Mouse (Mus musculus): Measurements from ENCODE around the gene Fcrl6. TPM values are rescaled to one million over a fixed set of nuclear protein-coding genes. Genes with fewer than 3 reads are reported as not detected.

Fcrl6 gene
- not detected in 2 replicates for polyA plus RNA-seq (2015; fragmentation: Nextera tagmentation; extraction: Ambion mirVana)

DNA sequence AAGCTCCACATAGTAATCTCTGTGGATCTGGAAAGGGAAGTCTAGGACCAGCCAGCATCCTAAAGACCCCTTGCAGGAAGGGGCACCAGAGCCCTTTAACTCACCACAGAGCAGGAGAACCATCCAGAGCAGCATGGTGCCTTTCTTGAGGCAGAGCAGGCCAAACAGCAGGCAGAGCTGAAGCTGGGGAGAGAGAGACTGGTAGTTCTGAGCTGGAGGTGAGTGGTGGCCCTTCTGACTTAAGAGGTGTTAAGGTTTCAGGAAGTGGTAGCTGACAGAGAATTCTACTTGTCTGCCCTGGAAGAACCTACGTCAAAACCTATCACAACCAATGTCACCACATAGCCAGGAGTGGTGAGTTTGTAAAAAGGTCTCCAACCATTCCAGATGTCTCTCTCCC lies at the start of gene Fcrl6:
Fcrl6 (minus strand) TSS at position 226 of the 400 bp plus-strand sequence.
- 76% methylated on average over 1 of the region's 1 CpGs for whole genome bisulfite sequencing
- no peaks in the 10 kb centered on the region for H3K4me1 ChIP-seq (replicated peaks)
- H3K9ac ChIP-seq, result no peak within 1 kb of the TSS
- no peak within 1 kb of the TSS for H3K4me3 ChIP-seq (replicated peaks)
- no peak within 1 kb of the TSS for H3K4me2 ChIP-seq (replicated peaks)
- ATAC-seq, result no peak
- H3K27me3 ChIP-seq (replicated peaks), result no peaks in the 10 kb centered on the region
- no peaks in the 10 kb centered on the region for H3K36me3 ChIP-seq
- H3K27ac ChIP-seq, result no peak within 1 kb of the TSS
- no peaks in the 10 kb centered on the region for H3K9me3 ChIP-seq

DNA sequence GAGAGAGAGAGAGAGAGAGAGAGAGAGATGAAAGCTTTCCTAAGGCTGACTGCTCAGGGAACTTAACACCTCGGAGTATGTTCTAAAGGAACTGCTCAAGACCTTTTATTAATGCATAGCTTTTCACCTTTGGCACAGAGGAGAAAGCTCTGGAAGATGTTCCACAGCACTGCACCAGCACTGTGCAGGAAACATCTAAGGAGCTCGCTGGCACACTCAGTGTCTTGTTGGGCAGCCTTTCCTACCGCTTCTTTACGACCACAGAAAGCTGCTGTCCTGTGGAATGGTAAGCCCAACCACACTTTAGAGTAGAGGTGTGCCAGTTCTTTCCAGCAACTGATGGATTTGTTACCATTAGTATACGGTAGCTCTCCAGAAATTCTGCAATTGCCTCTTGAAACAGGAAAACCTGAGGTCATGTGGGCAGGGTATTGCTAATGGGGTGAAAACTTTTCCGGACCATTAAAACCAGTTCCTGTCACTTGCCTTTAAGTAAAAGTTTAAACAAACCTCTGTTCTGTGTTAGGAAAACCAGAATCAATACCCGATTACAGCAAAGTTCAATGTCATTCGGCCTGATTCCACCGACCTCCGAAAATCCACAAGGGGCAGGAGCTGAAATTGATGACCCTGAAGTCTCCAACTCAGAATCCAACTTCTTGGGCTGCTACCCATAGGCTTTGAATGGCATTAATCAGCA lies 49.1 kb upstream of the Fcrl6 start:
- no peak for ATAC-seq
- H3K4me3 ChIP-seq (replicated peaks), result no peak overlapping the region
- 62% methylated on average over 10 of the region's 10 CpGs for WGBS

DNA sequence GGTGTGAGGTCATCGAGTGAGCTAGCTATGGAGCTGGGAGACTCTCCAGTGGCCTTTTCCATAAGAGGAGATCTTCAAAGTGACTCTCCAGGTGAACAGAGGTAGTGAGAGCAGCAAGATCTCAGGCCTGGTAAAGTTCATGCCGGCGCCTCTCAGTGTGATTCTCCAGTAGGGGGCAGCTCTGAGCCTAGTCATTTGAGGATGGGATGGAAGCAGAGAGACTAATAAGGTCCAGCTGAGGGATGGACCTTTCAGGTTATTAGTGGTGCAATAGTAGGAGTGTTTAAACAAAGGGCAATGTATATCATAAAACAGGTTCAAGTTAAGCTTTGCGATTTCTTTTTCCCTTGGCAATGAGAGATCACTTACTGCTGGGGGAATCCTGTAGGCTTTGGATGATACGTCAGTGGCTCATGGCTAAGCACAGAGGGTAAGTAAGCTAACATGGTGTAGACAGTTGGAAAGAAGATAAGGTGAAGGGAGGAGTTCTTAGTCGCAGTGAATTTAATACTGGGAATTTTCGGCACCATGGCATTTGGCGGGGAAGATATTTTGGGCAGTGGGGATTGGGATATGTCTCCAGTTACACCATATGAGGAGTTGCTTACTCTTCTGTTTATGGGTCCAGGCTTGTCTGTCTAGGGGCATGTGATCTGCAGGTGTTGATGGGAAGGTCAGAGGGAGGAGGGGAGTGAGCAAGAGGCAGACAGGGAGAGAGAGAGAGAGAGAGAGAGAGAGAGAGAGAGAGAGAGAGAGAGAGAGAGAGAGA lies 48.4 kb upstream of the Fcrl6 start:
- no peaks in the 10 kb centered on the region for H3K9me3 ChIP-seq
- peak; percentile 45; the same call in 1 of the 2 replicates for ATAC-seq
- no peak overlapping the region for H3K9ac ChIP-seq
- H3K36me3 ChIP-seq, result no peaks in the 10 kb centered on the region
- no peak overlapping the region for H3K27ac ChIP-seq
- H3K4me3 ChIP-seq (replicated peaks), result no peak overlapping the region
- H3K4me1 ChIP-seq (replicated peaks), result no peaks in the 10 kb centered on the region
- H3K4me2 ChIP-seq (replicated peaks), result no peak overlapping the region
- no peaks in the 10 kb centered on the region for H3K27me3 ChIP-seq (replicated peaks)
- WGBS, result 51% methylated on average over 8 of the region's 8 CpGs

More for the DNA sequence above, 49.1 kb upstream of the Fcrl6 start:
- no peak overlapping the region for H3K27ac ChIP-seq
- H3K36me3 ChIP-seq, result no peaks in the 10 kb centered on the region
- no peak overlapping the region for H3K4me2 ChIP-seq (replicated peaks)
- no peak overlapping the region for H3K9ac ChIP-seq
- no peaks in the 10 kb centered on the region for H3K9me3 ChIP-seq
- H3K27me3 ChIP-seq (replicated peaks), result no peaks in the 10 kb centered on the region
- no peaks in the 10 kb centered on the region for H3K4me1 ChIP-seq (replicated peaks)

DNA sequence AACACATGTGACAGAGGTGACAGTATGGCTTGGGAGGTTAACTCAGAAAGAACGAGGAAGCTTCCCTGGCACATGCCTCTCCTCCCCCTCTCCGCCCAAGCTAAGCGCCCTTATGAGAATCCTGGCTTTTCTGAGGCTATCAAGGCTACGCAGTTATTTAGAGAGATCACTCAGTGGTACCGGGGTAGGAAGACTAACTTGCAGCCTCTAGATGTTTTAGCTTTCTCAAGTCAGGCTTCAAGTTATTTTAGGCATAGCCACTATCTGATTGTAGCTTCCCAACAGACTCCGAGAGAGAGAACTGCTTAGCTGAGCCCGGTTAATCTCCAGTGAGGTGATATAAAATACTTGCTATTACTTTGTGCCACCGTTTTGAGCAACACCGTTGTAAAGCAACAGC lies 47.0 kb upstream of the Fcrl6 start:
- no peak overlapping the region for H3K4me2 ChIP-seq (replicated peaks)
- no peak overlapping the region for H3K27ac ChIP-seq
- no peaks in the 10 kb centered on the region for H3K27me3 ChIP-seq (replicated peaks)
- no peak overlapping the region for H3K9ac ChIP-seq
- H3K4me1 ChIP-seq (replicated peaks), result no peaks in the 10 kb centered on the region
- no peaks in the 10 kb centered on the region for H3K9me3 ChIP-seq
- no peaks in the 10 kb centered on the region for H3K36me3 ChIP-seq
- H3K4me3 ChIP-seq (replicated peaks), result no peak overlapping the region
- ATAC-seq, result no peak
- WGBS, result 80% methylated on average over 9 of the region's 9 CpGs

DNA sequence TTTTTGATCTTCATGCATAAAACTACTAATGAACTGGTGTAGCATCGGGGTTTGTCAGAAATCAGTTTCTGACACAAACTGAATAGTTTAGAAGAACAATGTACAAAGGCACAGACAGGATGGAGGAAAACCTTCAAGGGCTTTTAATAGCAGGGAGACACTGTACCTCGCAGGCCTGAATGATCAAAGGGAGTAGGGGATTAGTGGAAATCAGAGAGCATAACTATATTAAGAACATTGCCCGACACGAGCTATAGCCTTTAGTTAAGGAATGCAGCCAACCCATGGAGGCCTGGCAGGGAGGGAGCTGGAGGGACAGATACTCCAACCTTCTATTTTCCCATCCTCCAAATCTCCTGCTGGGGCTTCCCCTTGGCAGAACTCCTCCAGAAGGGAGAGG lies 44.9 kb upstream of the Fcrl6 start:
- Histone ChIP-seq H3K9ac (no peak overlapping the region), H3K27ac (no peak overlapping the region), H3K4me2 (replicated peaks) (no peak overlapping the region), H3K36me3 (no peaks in the 10 kb centered on the region), H3K27me3 (replicated peaks) (no peaks in the 10 kb centered on the region), H3K9me3 (no peaks in the 10 kb centered on the region), H3K4me3 (replicated peaks) (no peak overlapping the region), H3K4me1 (replicated peaks) (no peaks in the 10 kb centered on the region)
- 60% methylated on average over 4 of the region's 4 CpGs for WGBS
- no peak for ATAC-seq

DNA sequence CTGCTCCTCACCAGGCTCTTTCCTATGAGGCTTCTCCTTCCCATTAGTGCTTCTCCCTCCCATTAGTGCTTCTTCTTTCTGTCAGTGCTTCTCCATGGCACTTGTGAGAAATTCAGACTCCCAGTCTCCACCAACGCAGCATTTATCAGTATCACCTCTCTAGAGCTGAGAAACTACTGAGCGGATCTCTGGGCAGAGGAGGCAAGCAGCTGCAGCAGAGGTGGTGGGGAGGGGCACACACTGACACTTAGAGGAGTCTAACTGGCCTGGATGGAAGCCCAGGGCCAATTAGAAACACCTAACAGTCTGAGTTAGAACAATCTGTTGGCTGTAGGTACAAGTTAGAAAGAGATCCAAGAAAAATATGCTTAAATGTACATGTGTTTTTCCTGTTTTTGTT lies 36.4 kb upstream of the Fcrl6 start:
- Histone ChIP-seq H3K27me3 (replicated peaks) (no peaks in the 10 kb centered on the region), H3K36me3 (no peaks in the 10 kb centered on the region), H3K4me1 (replicated peaks) (peaks cover 4% of the 10 kb centered on the region; the same call in 1 of the 2 replicates), H3K9ac (no peak overlapping the region), H3K4me2 (replicated peaks) (no peak overlapping the region), H3K27ac (no peak overlapping the region), H3K9me3 (no peaks in the 10 kb centered on the region), H3K4me3 (replicated peaks) (no peak overlapping the region)
- no peak for ATAC-seq
- WGBS, result 56% methylated on average over 2 of the region's 2 CpGs

DNA sequence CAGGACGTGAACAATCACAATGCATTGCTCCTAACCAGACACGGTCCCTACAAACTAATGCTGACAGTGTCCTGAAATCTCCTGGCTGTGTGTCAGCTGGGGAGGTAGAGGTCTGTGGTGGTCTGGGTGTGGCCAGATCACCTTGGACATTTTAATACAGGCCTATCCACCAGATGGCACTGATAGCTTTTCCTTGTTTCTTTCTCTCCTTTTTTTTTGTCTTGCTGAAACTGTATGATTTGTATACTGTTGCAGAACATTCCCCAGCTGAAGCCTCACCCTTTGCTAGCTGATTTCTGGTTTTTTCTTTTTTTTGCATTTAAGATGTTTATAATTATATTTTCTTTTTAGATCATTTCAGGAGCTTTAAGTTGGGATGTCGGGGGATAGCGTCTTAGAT lies 35.5 kb upstream of the Fcrl6 start:
- Histone ChIP-seq H3K27me3 (replicated peaks) (no peaks in the 10 kb centered on the region), H3K36me3 (no peaks in the 10 kb centered on the region), H3K4me3 (replicated peaks) (no peak overlapping the region), H3K9ac (no peak overlapping the region), H3K4me2 (replicated peaks) (no peak overlapping the region), H3K9me3 (no peaks in the 10 kb centered on the region), H3K27ac (no peak overlapping the region), H3K4me1 (replicated peaks) (peaks cover 4% of the 10 kb centered on the region; the same call in 1 of the 2 replicates)
- no peak for ATAC-seq
- WGBS, result 58% methylated on average over 4 of the region's 4 CpGs

DNA sequence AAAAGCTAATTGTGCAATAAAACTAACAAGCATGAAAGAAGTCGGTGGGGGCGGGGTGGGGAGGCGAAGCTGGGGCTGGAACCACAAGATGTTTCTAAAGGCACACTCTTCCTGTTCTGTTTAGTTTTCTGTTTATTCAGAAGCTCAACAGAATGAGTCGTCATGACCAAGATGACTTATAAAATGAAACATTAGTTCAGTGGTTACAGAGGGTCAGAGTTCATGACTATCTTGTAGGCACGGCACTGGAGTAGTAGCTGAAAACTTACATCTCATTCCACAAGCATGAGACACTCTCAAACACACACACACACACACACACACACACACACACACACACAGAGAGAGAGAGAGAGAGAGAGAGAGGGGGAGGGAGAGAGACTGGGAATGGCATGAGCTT lies 33.9 kb upstream of the Fcrl6 start:
- Histone ChIP-seq H3K36me3 (no peaks in the 10 kb centered on the region), H3K27me3 (replicated peaks) (no peaks in the 10 kb centered on the region), H3K4me1 (replicated peaks) (peaks cover 11% of the 10 kb centered on the region), H3K9me3 (no peaks in the 10 kb centered on the region), H3K4me2 (replicated peaks) (no peak overlapping the region), H3K9ac (no peak overlapping the region), H3K4me3 (replicated peaks) (no peak overlapping the region), H3K27ac (no peak overlapping the region)
- ATAC-seq, result no peak
- WGBS, result 74% methylated on average over 5 of the region's 5 CpGs

DNA sequence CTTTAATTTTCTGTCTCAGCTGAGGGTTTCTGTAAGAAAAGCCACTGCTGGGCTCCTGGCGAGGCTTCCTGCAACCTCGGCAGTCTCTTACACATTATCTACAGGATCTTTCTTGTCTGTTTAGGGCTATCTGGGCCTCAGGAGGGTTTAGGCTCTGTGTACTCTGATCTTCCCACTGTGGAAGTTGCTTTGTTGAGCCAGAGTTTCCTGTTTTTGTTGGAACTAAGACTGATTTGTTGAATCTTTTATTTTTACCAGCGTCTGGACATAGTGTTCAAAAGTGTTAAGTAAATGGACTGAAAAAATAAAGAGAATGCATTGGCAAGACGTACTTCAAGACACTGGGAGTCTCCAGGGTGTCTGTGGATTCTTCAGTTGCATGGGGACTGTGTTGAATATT lies 32.9 kb upstream of the Fcrl6 start:
- Histone ChIP-seq H3K4me1 (replicated peaks) (peaks cover 11% of the 10 kb centered on the region), H3K27me3 (replicated peaks) (no peaks in the 10 kb centered on the region), H3K4me2 (replicated peaks) (no peak overlapping the region), H3K4me3 (replicated peaks) (no peak overlapping the region), H3K27ac (0 out of 2 replicates have a peak overlapping the region, but pooled peaks have one; percentile 13), H3K9ac (no peak overlapping the region), H3K9me3 (no peaks in the 10 kb centered on the region), H3K36me3 (no peaks in the 10 kb centered on the region)
- 45% methylated on average over 4 of the region's 4 CpGs for WGBS
- ATAC-seq, result no peak

DNA sequence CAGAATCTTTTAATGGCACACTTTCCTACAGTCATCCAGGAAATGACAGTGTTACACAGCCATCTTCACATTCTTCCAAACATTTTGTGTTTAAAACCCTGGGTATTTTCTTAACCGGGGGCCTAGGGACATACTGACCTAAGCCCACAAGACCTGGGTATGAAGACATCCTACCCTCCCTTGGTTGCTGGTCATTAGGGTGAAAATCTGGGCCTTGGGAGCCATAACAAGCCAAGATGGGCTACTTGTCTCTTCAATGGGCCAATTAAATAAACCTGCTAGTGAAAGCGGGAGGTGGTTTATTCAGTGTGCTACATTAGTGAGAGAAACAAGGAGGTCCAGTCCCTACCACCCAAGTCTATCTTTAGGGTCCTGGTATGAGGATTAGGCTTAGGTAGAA lies 31.8 kb upstream of the Fcrl6 start:
- no peak overlapping the region for H3K4me2 ChIP-seq (replicated peaks)
- no peak overlapping the region for H3K27ac ChIP-seq
- H3K27me3 ChIP-seq (replicated peaks), result no peaks in the 10 kb centered on the region
- no peak overlapping the region for H3K4me3 ChIP-seq (replicated peaks)
- H3K36me3 ChIP-seq, result no peaks in the 10 kb centered on the region
- H3K9ac ChIP-seq, result no peak overlapping the region
- 86% methylated on average over 2 of the region's 2 CpGs for WGBS
- no peaks in the 10 kb centered on the region for H3K9me3 ChIP-seq
- no peak for ATAC-seq
- peaks cover 11% of the 10 kb centered on the region for H3K4me1 ChIP-seq (replicated peaks)

DNA sequence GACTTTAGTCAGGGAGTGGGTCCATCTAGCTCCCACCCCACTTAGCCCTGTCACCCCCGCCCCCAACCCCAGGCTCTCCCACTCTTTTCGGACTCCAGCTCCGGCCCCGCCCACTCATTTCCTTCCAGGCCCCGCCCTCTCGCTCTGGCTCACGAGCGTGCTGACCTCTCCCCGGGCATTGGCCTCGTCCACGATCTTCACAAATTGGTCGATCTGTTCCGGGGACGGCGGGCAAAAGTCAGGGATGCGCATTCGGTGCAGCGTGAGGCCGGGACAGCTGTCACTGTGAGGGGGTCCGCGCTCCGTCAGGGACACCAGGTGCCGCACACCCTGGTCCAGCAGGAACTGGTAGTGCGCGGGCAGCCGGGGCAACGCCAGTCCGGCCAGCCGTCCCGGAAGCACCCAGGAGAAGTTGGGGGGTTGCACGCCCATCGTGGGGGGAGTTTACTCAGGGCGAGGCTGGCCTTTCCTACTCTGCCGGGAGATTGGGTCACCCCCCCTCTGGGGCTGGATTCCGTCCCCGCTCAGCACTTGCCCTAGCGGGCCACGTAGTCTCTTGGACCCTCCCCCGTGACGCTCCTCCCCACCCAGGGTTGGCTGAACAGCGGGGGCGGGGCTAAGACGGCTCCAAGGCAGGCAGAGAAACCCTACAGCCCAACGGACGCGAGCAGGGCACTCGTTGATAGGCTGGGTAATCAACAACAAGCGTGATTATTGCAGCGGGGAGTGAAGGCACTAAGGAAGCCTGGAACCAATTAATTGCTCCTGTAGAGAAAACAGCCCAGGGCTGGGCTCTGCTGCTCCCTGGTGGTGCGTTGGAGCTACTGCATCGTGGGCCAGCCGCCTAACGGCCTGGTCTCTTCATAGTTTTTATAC lies 30.3 kb upstream of the Fcrl6 start, which contains the start of gene Dusp23:
Dusp23 (minus strand) TSS at position 512 of the 876 bp plus-strand sequence.
- peak; percentile 100 for ATAC-seq
- under 1% methylated on average over 53 of the region's 53 CpGs for WGBS

DNA sequence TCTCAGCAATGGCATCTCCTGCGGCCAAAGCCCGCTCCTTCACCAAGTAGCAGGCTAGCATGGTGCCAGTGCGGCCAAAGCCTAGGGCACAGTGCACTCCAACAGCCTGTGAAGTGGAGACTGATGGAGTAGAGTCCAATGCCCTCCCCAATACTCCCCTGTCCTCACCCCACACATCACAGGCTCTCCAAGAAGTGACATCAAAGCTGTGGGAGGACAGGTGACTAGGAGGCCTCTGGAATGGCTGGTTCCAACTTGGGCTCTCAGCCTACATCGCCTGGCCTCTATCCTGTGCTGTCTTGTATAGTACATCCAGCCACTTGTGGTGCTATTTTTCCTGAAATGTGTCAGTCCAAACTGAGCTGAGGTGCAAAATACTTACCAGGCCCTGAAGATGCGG lies 29.4 kb upstream of the Fcrl6 start:
- Histone ChIP-seq H3K27me3 (replicated peaks) (no peaks in the 10 kb centered on the region), H3K36me3 (no peaks in the 10 kb centered on the region), H3K4me3 (replicated peaks) (no peak overlapping the region), H3K4me2 (replicated peaks) (no peak overlapping the region), H3K9me3 (no peaks in the 10 kb centered on the region), H3K9ac (no peak overlapping the region), H3K27ac (no peak overlapping the region), H3K4me1 (replicated peaks) (peaks cover 11% of the 10 kb centered on the region)
- WGBS, result 89% methylated on average over 5 of the region's 5 CpGs
- ATAC-seq, result no peak

More for the DNA sequence above, 30.3 kb upstream of the Fcrl6 start, which contains the start of gene Dusp23:
- H3K9me3 ChIP-seq, result no peaks in the 10 kb centered on the region
- H3K27me3 ChIP-seq (replicated peaks), result no peaks in the 10 kb centered on the region
- H3K36me3 ChIP-seq, result no peaks in the 10 kb centered on the region
- peak within 1 kb of the TSS; percentile 76 for H3K4me3 ChIP-seq (replicated peaks)
- peak within 1 kb of the TSS; percentile 88 for H3K27ac ChIP-seq
- H3K9ac ChIP-seq, result peak within 1 kb of the TSS; percentile 91
- H3K4me1 ChIP-seq (replicated peaks), result peaks cover 11% of the 10 kb centered on the region
- peak within 1 kb of the TSS; percentile 80 for H3K4me2 ChIP-seq (replicated peaks)

Measured in intestine, embryonic 15.5 days (tissue).